Mouse (Mus musculus): ENCODE measurements around the gene Csrnp2. TPM values are rescaled to one million over a fixed set of nuclear protein-coding genes. Genes with fewer than 3 reads are reported as not detected.

Gene Csrnp2
- total and polyA plus RNA-seq, 3 experiments: 4.2 to 5.8 TPM; not detected in 1

DNA sequence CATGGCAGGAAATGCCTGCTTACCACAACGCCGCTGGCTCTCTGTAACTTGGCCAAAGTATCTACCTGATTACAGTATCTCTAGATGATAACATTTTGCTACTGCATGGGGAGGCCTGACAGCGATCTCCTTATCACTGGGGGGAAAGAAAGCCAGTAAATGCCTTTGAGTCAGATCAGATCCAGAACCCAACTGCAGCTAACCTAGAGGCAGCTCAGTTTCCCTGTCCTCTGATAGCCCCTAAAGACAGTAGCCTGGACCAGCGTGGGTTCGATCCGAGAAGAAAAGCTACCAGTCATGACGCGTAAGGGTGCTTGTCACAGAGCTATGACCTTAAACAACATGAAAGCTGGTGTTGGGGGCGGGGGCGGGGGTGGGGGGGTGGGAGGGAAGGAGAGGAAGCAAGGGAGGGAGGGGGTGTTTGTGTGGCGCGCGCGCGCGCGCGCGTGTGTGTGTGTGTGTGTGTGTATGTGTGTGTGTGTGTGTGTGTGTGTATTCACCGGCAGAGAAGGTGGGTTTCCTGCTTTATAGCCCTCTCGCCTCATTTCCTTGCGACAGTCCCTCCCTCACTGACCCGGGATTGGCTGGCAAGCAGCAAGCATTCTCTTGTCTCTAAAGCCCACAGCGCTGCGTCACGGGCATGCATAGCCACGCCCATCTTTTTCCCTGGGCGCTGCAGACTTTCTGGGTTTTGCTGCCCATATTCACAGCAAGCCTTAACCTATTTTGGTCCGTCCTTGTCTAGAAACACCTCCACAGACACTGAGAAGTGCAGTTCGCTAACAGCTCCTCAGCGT lies 52.0 kb downstream of the Csrnp2 start (continued):
- peak; percentile 76; the same call in 1 of the 2 replicates for TF ChIP-seq MEF2A (IDR thresholded peaks at IDR 0.05; ENCODE audit: extremely low read depth, insufficient replicate concordance, low read depth, low read length, poor library complexity, severe bottlenecking)
- peak; percentile 86 for TF ChIP-seq ETS1 (IDR thresholded peaks at IDR 0.05; ENCODE audit: low read depth, low read length)
- TF ChIP-seq RCOR1 (IDR thresholded peaks at IDR 0.05; ENCODE audit: low read depth, low read length): peak; percentile 76
- TF ChIP-seq NRF1 (IDR thresholded peaks at IDR 0.05; ENCODE audit: insufficient read depth, low read depth, low read length, poor library complexity, severe bottlenecking): peak; percentile 50; the same call in 1 of the 2 replicates
- peak; percentile 47; the same call in 1 of the 2 replicates for TF ChIP-seq MYB (IDR thresholded peaks at IDR 0.05; ENCODE audit: low read depth, low read length)
- TF ChIP-seq GATA1 (IDR thresholded peaks at IDR 0.05; ENCODE audit: low read depth, low read length): peak; percentile 96
- peak; percentile 36; the same call in 1 of the 2 replicates for TF ChIP-seq BHLHE40 (IDR thresholded peaks at IDR 0.05; ENCODE audit: borderline replicate concordance, low read depth, low read length)
- TF ChIP-seq GABPA (IDR thresholded peaks at IDR 0.05; ENCODE audit: low read depth, low read length): no peak
- peak; percentile 66 for TF ChIP-seq MXI1 (IDR thresholded peaks at IDR 0.05; ENCODE audit: low read depth, low read length)

DNA sequence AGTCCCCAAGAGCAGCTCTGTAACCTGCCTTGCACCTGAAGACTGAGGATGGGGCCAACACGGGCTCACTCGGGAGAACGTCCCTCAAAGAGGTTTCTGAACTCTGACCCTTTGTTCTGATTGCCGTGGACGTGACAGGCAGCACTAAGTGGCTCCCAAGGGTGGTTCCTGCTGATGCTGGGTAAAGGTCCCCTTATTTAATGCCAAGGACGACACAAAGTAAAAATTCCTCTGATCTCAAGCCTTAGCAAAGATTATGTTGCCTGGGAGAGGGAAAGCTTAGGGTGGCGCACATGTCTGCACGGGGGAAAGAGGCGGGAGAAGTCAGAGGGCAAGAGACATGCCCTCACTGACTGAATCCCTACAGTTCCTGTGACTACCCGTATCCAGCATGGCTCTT lies 58.8 kb downstream of the Csrnp2 start:
- no peak overlapping the region for H3K4me3 ChIP-seq (ENCODE audit: control insufficient read depth in 1 of 2, insufficient read depth in 1 of 2, low read depth in 2 of 2, low read length in 2 of 2)
- H3K27ac ChIP-seq (ENCODE audit: control insufficient read depth, low read depth, low read length): no peak overlapping the region
- H3K4me1 ChIP-seq (ENCODE audit: control insufficient read depth in 1 of 2, insufficient read depth in 2 of 2, low read length in 2 of 2): peaks cover 0 to 5% of the 10 kb centered on the region in 2 experiments; a peak in 2 of 4 replicates
- no peaks in the 10 kb centered on the region for H3K9me3 ChIP-seq (replicated peaks; ENCODE audit: insufficient read depth, low read length)
- no peak for TF ChIP-seq UBTF (IDR thresholded peaks at IDR 0.05; ENCODE audit: borderline replicate concordance, insufficient read depth, low read depth, low read length)
- no peak for TF ChIP-seq GABPA (IDR thresholded peaks at IDR 0.05; ENCODE audit: low read depth, low read length)
- TF ChIP-seq RCOR1 (IDR thresholded peaks at IDR 0.05; ENCODE audit: low read depth, low read length): no peak
- TF ChIP-seq BHLHE40 (IDR thresholded peaks at IDR 0.05; ENCODE audit: borderline replicate concordance, low read depth, low read length): no peak
- TF ChIP-seq SIN3A (IDR thresholded peaks at IDR 0.05; ENCODE audit: low read length): no peak
- TF ChIP-seq MAFK (IDR thresholded peaks at IDR 0.05; ENCODE audit: borderline replicate concordance, low read depth, low read length): no peak
- no peak for TF ChIP-seq POLR2AphosphoS2 (IDR thresholded peaks at IDR 0.05; ENCODE audit: low read length)
- TF ChIP-seq CHD2 (IDR thresholded peaks at IDR 0.05; ENCODE audit: low read length): no peak
- TF ChIP-seq ZNF384 (IDR thresholded peaks at IDR 0.05; ENCODE audit: low read depth, low read length): no peak
- no peak for TF ChIP-seq TAL1 (IDR thresholded peaks at IDR 0.05; ENCODE audit: low read length)
- no peak for TF ChIP-seq CHD1 (IDR thresholded peaks at IDR 0.05; ENCODE audit: low read depth, low read length)
- TF ChIP-seq EP300 (IDR thresholded peaks at IDR 0.05; ENCODE audit: low read depth in 1 of 2, low read length in 2 of 2): no peak
- TF ChIP-seq ETS1 (IDR thresholded peaks at IDR 0.05; ENCODE audit: low read depth, low read length): no peak
- TF ChIP-seq USF1 (IDR thresholded peaks at IDR 0.05; ENCODE audit: low read depth, low read length): no peak
- H3K9ac ChIP-seq (ENCODE audit: control insufficient read depth, low read depth, low read length, poor library complexity, severe bottlenecking): no peak overlapping the region
- no peaks in the 10 kb centered on the region; a peak in 1 of 4 replicates for H3K27me3 ChIP-seq (ENCODE audit: control insufficient read depth in 1 of 2, insufficient read depth in 2 of 2, low read length in 2 of 2)
- no peaks in the 10 kb centered on the region for H3K79me2 ChIP-seq (ENCODE audit: control insufficient read depth, insufficient read depth, low read length, poor library complexity)
- DNase-seq (ENCODE audit: low read depth, low spot score): no peak
- H3K36me3 ChIP-seq (ENCODE audit: control insufficient read depth in 1 of 2, insufficient read depth in 2 of 2, low read length in 2 of 2): no peaks in the 10 kb centered on the region
